Mouse (Mus musculus) midbrain, embryonic 14.5 days (tissue): Measurements from ENCODE around the gene Ino80b. TPM values are rescaled to one million over a fixed set of nuclear protein-coding genes. Genes with fewer than 3 reads are reported as not detected.

Experiments used
- ATAC-seq: fragments of 200-750 bp; cut with Nextera tagmentation; 2 replicates; pipeline ENCODE4 v1.8.0; 2017; ENCODE audit warnings: moderate number of reproducible peaks, moderate library complexity; ENCODE audit not compliant: low FRiP score, low TSS enrichment
- DNase-seq: peaks from one replicate; pipeline ENCODE4 v3.0.0-alpha.2; 2015
- H3K27ac ChIP-seq: fragments of 300-500 bp; sonication (generic); replicated peaks from 2 replicates; pipeline ENCODE4 v1.5.1; 2014; ENCODE audit warnings: mild to moderate bottlenecking, low read depth, low read length, moderate library complexity
- H3K27me3 ChIP-seq: fragments of 300-500 bp; sonication (generic); 2 replicates; pipeline ENCODE4 v1.6.1; 2014; ENCODE audit warnings: low read length, control low read depth, mixed read lengths; ENCODE audit not compliant: control insufficient read depth, insufficient read depth
- H3K36me3 ChIP-seq: fragments of 300-500 bp; sonication (generic); 2 replicates; pipeline ENCODE4 v1.6.1; 2014; ENCODE audit warnings: low read length, control low read depth; ENCODE audit not compliant: control insufficient read depth, insufficient read depth
- H3K4me1 ChIP-seq: fragments of 300-500 bp; sonication (generic); 2 replicates; pipeline ENCODE4 v1.6.1; 2014; ENCODE audit warnings: mild to moderate bottlenecking, antibody characterized with exemption, low read length, control low read depth; ENCODE audit not compliant: control insufficient read depth, insufficient read depth
- H3K4me2 ChIP-seq: fragments of 300-500 bp; sonication (generic); 2 replicates; pipeline ENCODE4 v1.6.1; 2014; ENCODE audit warnings: mild to moderate bottlenecking, low read length, moderate library complexity
- H3K4me3 ChIP-seq: fragments of 300-500 bp; sonication (generic); replicated peaks from 2 replicates; pipeline ENCODE4 v1.5.1; 2014; ENCODE audit warnings: low read depth, low read length
- H3K9ac ChIP-seq: fragments of 300-500 bp; sonication (generic); replicated peaks from 2 replicates; pipeline ENCODE4 v1.6.1; 2014; ENCODE audit warnings: mild to moderate bottlenecking, low read length, moderate library complexity
- H3K9me3 ChIP-seq: fragments of 300-500 bp; sonication (generic); 2 replicates; pipeline ENCODE4 v1.6.1; 2016; ENCODE audit warnings: low read length, control low read depth, mixed read lengths; ENCODE audit not compliant: control insufficient read depth
- WGBS: fragments of 180-500 bp; shearing (Covaris S2); extraction: QIAGEN DNeasy Blood & Tissue Kit; methylation state at CpG from one replicate; pipeline ENCODE4 v1.1.7; 2014; 5-methylcytosine and 5-hydroxymethylcytosine counted together
- microRNA counts: library from miRNA; unstranded; fragments of <30 nt; microRNA quantifications from one replicate; lab custom pipeline; 2016
- microRNA-seq: library from miRNA; unstranded; fragments of <30 nt; microRNA quantifications from one replicate; pipeline ENCODE4, GENCODE M21; 2016
- polyA plus RNA-seq: library from polyadenylated mRNA; unstranded; fragments of >200 nt; fragmentation: Nextera tagmentation; extraction: Ambion mirVana; gene quantifications from 2 replicates; pipeline ENCODE4 v1.2.1, GENCODE M21; 2014

Ino80b gene
- polyA plus RNA-seq, 1 experiment from 2014 or later: 13.1 TPM

GRCm38 (mm10) chr6:83074979-83075378 lies 50.3 kb downstream of the Ino80b start:
- peaks cover 1% of the 10 kb centered on the region for H3K36me3 ChIP-seq
- peaks cover 17% of the 10 kb centered on the region for H3K4me1 ChIP-seq
- H3K4me3 ChIP-seq: no peak overlapping the region
- H3K9ac ChIP-seq: no peak overlapping the region
- peaks cover 61% of the 10 kb centered on the region for H3K27me3 ChIP-seq
- ATAC-seq (no peak), DNase-seq (peak; percentile 8)
- H3K27ac ChIP-seq: no peak overlapping the region
- no peak overlapping the region for H3K4me2 ChIP-seq
- WGBS: 6% methylated on average over 2 of the region's 2 CpGs
- no peaks in the 10 kb centered on the region for H3K9me3 ChIP-seq

MicroRNA genes within 50 kb of the gene (microRNA counts, 519-probe panel; counts per million panel counts)
- not detected for microRNA mmu-miR-3470a+mmu-miR-3470b (lab: Ali Mortazavi, UCI)

Small RNAs within 50 kb of the gene (microRNA-seq; reads per million reads assigned to microRNA genes)
- not detected for gene Mir3470a

Other genes with a start within 250 kb of the Ino80b start
- 11.3 and 11.5 TPM in 2 replicates for gene Sema4f, start 185.7 kb downstream of the Ino80b start, polyA plus RNA-seq
- gene M1ap, start 178.5 kb downstream of the Ino80b start, polyA plus RNA-seq: 0.28 TPM in 1 of 2 replicates, not detected in the other
- gene Dok1, start 92.0 kb downstream of the Ino80b start, polyA plus RNA-seq: 1.7 TPM in 2 replicates
- gene Loxl3, start 91.3 kb downstream of the Ino80b start, polyA plus RNA-seq: 3.1 and 5.5 TPM in 2 replicates
- 111 and 145 TPM in 2 replicates for gene Aup1, start 70.9 kb downstream of the Ino80b start, polyA plus RNA-seq
- gene Htra2, start 70.2 kb downstream of the Ino80b start, polyA plus RNA-seq: 38.5 and 53.1 TPM in 2 replicates
- gene Dqx1, start 67.6 kb downstream of the Ino80b start, polyA plus RNA-seq: 0.53 and 0.68 TPM in 2 replicates
- gene Tlx2, start 55.1 kb downstream of the Ino80b start, polyA plus RNA-seq: not detected in 2 replicates
- 43.5 and 58.8 TPM in 2 replicates for gene Pcgf1, start 47.6 kb downstream of the Ino80b start, polyA plus RNA-seq
- gene Lbx2, start 39.1 kb downstream of the Ino80b start, polyA plus RNA-seq: not detected in 2 replicates
- 4.2 and 6.2 TPM in 2 replicates for gene Ccdc142, start 23.8 kb downstream of the Ino80b start, polyA plus RNA-seq
- 4.3 and 4.8 TPM in 2 replicates for gene Gm42688, start 23.8 kb downstream of the Ino80b start, polyA plus RNA-seq
- 120 and 139 TPM in 2 replicates for gene Mrpl53, start 16.4 kb downstream of the Ino80b start, polyA plus RNA-seq
- 22.4 and 22.6 TPM in 2 replicates for gene Mogs, start 9.9 kb downstream of the Ino80b start, polyA plus RNA-seq
- 155 and 157 TPM in 2 replicates for gene Wbp1, start 3.9 kb downstream of the Ino80b start, polyA plus RNA-seq
- 5.0 and 8.8 TPM in 2 replicates for gene Rtkn, start 10.0 kb upstream of the Ino80b start, polyA plus RNA-seq
- gene Wdr54, start 31.0 kb upstream of the Ino80b start, polyA plus RNA-seq: 19.4 and 30.3 TPM in 2 replicates
- 5.9 and 7.1 TPM in 2 replicates for gene 1700003E16Rik, start 31.0 kb upstream of the Ino80b start, polyA plus RNA-seq
- 134 and 135 TPM in 2 replicates for gene Dctn1, start 40.5 kb upstream of the Ino80b start, polyA plus RNA-seq
- 0.27 and 0.55 TPM in 2 replicates for gene Slc4a5, start 94.4 kb upstream of the Ino80b start, polyA plus RNA-seq
- gene Mthfd2, start 200.5 kb upstream of the Ino80b start, polyA plus RNA-seq: 27.0 and 31.3 TPM in 2 replicates
- 14.7 and 32.5 TPM in 2 replicates for gene Mob1a, start 200.6 kb upstream of the Ino80b start, polyA plus RNA-seq
- gene Bola3, start 223.7 kb upstream of the Ino80b start, polyA plus RNA-seq: 54.5 and 61.1 TPM in 2 replicates